ENCODE assay signal across 9 mouse cellular contexts in the genomic region with DNA sequence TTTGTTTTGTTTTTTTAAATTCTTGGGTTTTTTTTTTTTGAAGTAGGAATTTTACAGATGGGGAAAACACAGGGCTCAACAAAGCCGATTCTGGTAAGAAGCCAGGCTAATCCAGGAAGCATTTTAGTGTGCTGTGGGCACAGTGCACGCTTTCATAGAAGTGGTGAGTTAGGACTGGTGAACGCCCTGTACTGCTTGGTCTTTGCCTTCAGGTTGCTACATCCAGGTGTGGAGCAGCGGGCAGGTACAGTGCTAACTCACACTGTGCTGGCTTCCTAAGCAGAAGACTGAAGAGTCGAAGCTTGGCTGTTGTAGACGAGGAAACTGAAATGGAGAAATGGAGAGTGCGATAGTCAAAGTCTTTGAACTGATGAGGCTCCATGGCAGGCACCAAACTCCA. TPM values are rescaled to one million over a fixed set of nuclear protein-coding genes. Genes with fewer than 3 reads are reported as not detected.
DNase-seq lines count a peak whose midpoint lies in the region; ATAC-seq and TF ChIP-seq lines count a peak whose summit lies in the region.
"Had no signal": no experiment of that assay in that cellular context is flagged by ENCODE, and none has a peak within 500 bp of the region (broad histone marks: within the 10 kb centered on the region; RNA-seq: fewer than 3 reads in every experiment).

No protein-coding gene starts in this region.

- WGBS in forebrain, embryonic 14.5 days, result 87% methylated on average over 7 of the region's 7 CpGs
- WGBS in liver, embryonic 12.5 days (ENCODE audit: insufficient replicate concordance), result 68% methylated on average over 7 of the region's 7 CpGs

- H3K27ac ChIP-seq in gastrocnemius, adult 2 months, result peak overlapping the region; percentile 99
- no peak overlapping the region for H3K27ac ChIP-seq in forebrain, embryonic 14.5 days (ENCODE audit: low read depth, low read length)
- peak overlapping the region; percentile 59 for H3K27ac ChIP-seq in liver, embryonic 12.5 days

- no peaks in the 10 kb centered on the region for H3K36me3 ChIP-seq in forebrain, embryonic 14.5 days (ENCODE audit: control insufficient read depth, insufficient read depth, low read length)
- H3K36me3 ChIP-seq in liver, embryonic 12.5 days, result peaks cover 24% of the 10 kb centered on the region

- no peak for ATAC-seq in forebrain, embryonic 14.5 days
- ATAC-seq in liver, embryonic 12.5 days, result no peak
- no peak for ATAC-seq in inflammation-experienced regulatory T-cells, adult 6 months

- TF ChIP-seq CTCF in gastrocnemius, adult 2 months (IDR thresholded peaks at IDR 0.05), result no peak

- H3K9ac ChIP-seq in forebrain, embryonic 14.5 days (ENCODE audit: low read length), result peak overlapping the region; percentile 95; the same call in 1 of the 2 replicates
- peak overlapping the region; percentile 89 for H3K9ac ChIP-seq in liver, embryonic 12.5 days

- no peaks in the 10 kb centered on the region for H3K9me3 ChIP-seq in forebrain, embryonic 14.5 days (replicated peaks; ENCODE audit: control insufficient read depth, low read length)
- no peaks in the 10 kb centered on the region for H3K9me3 ChIP-seq in liver, embryonic 12.5 days (replicated peaks)

- H3K4me2 ChIP-seq in forebrain, embryonic 14.5 days (ENCODE audit: low read length), result peak overlapping the region; percentile 91
- peak overlapping the region; percentile 89 for H3K4me2 ChIP-seq in liver, embryonic 12.5 days

- peak overlapping the region; percentile 99 for H3K4me3 ChIP-seq in gastrocnemius, adult 2 months
- peak overlapping the region; percentile 65; the same call in 1 of the 2 replicates for H3K4me3 ChIP-seq in forebrain, embryonic 14.5 days (ENCODE audit: low read depth, low read length)
- peak overlapping the region; percentile 80 for H3K4me3 ChIP-seq in liver, embryonic 12.5 days

- H3K27me3 ChIP-seq in forebrain, embryonic 14.5 days (replicated peaks; ENCODE audit: control insufficient read depth, insufficient read depth, low read length), result no peaks in the 10 kb centered on the region
- no peaks in the 10 kb centered on the region for H3K27me3 ChIP-seq in liver, embryonic 12.5 days (replicated peaks)

- H3K4me1 ChIP-seq in forebrain, embryonic 14.5 days (ENCODE audit: control insufficient read depth, insufficient read depth, low read length), result peaks cover 25% of the 10 kb centered on the region
- H3K4me1 ChIP-seq in liver, embryonic 12.5 days, result peaks cover 75% of the 10 kb centered on the region

- DNase-seq in gastrocnemius, adult 2 months, result no peak
- DNase-seq in gastrocnemius, postnatal 10 days, result no peak
- peak; percentile 7 for DNase-seq in 3T3-L1 (ENCODE audit: low read depth, low spot score)
- DNase-seq in forebrain, embryonic 14.5 days (ENCODE audit: low spot score), result no peak
- no peak for DNase-seq in natural killer cell, adult 2 months (ENCODE audit: low spot score in 2 of 2)
- DNase-seq in left cerebral cortex, postnatal 10 days (ENCODE audit: extremely low spot score in 1 of 2, low spot score in 2 of 2), result no peak
- DNase-seq: cerebellum, adult 11 months had no signal

- intact Hi-C loops in gastrocnemius, adult 2 months (cut with DNase I), result no loop called here
- intact Hi-C loops in left cerebral cortex, postnatal 10 days (cut with DNase I), result no loop called here

RNA-seq across cellular contexts. Expression of a gene that starts 1.7 kb away (rescaled TPM):
- total RNA-seq in gastrocnemius, adult 2 months (2021), result 10 to 100 TPM; 30.2 to 31.9 TPM
- 10 to 100 TPM; 28.2 to 33.0 TPM for total RNA-seq in gastrocnemius, postnatal 10 days (2021)
- polyA plus RNA-seq in forebrain, embryonic 14.5 days (2014; fragmentation: Nextera tagmentation; extraction: Ambion mirVana), result 31.1 and 37.7 TPM in 2 replicates
- polyA plus RNA-seq in liver, embryonic 12.5 days (2016; fragmentation: Nextera tagmentation; extraction: Ambion mirVana), result 40.4 and 42.5 TPM in 2 replicates
- polyA plus RNA-seq in inflammation-experienced regulatory T-cells, adult 6 months (2017; shearing (Covaris generic)), result 10 to 100 TPM; 19.4 to 23.4 (median 21.2) TPM
- 10 to 100 TPM; 37.3 to 39.1 TPM for total RNA-seq in left cerebral cortex, postnatal 10 days (2021)

RNA-seq across cellular contexts. Expression of a gene that starts 1.8 kb away (rescaled TPM):
- 10 to 100 TPM; 21.3 to 23.0 TPM for total RNA-seq in gastrocnemius, adult 2 months (2021)
- total RNA-seq in gastrocnemius, postnatal 10 days (2021), result 10 to 100 TPM; 15.7 to 16.6 TPM
- polyA plus RNA-seq in forebrain, embryonic 14.5 days (2014; fragmentation: Nextera tagmentation; extraction: Ambion mirVana), result 17.5 and 17.6 TPM in 2 replicates
- polyA plus RNA-seq in liver, embryonic 12.5 days (2016; fragmentation: Nextera tagmentation; extraction: Ambion mirVana), result 21.8 and 22.2 TPM in 2 replicates
- 10 to 100 TPM; 23.8 to 32.0 (median 26.2) TPM for polyA plus RNA-seq in inflammation-experienced regulatory T-cells, adult 6 months (2017; shearing (Covaris generic))
- 10 to 100 TPM; 16.0 to 17.2 TPM for total RNA-seq in left cerebral cortex, postnatal 10 days (2021)
